Mouse (Mus musculus) layer of hippocampus, adult 18-20 months (tissue): Measurements from ENCODE around the gene Krt1. TPM values are rescaled to one million over a fixed set of nuclear protein-coding genes. Genes with fewer than 3 reads are reported as not detected.

ENCODE experiments used
- DNase-seq, 2 experiments: peaks; one replicate each; pipeline ENCODE4 v3.0.0; 2022; ENCODE audit warnings: low spot score in 2 of 2
- long read RNA-seq: library from polyadenylated mRNA; stranded (forward); transcript quantifications from one replicate; pipeline ENCODE4 v2.0.0, GENCODE M21; 2021
- total RNA-seq, 2 experiments: library from RNA; stranded (reverse); gene quantifications; 2 replicates each; pipeline ENCODE4 v1.2.3; 2021

Krt1 gene
- 1 to 10 TPM; 2.7 to 4.0 TPM for total RNA-seq
- long read RNA-seq, partial matches to known transcripts: 2 of 5 reads
- long read RNA-seq, other reads (novel, unspliced or antisense): 0 of 5 reads

- no peak for DNase-seq
Observed at GRCm38 (mm10) chr15:101850694-101851093, at the start of gene Krt1. Gene Krt1 (minus strand): TSS chr15:101850794.

GRCm38 (mm10) chr15:101895216-101895615, 44.6 kb upstream of the Krt1 start:
- DNase-seq: no peak

- no peak for DNase-seq
Observed at GRCm38 (mm10) chr15:101892820-101893219, 42.2 kb upstream of the Krt1 start, which contains the start of gene Krt76. Gene Krt76 (minus strand): TSS chr15:101892920.

DNA sequence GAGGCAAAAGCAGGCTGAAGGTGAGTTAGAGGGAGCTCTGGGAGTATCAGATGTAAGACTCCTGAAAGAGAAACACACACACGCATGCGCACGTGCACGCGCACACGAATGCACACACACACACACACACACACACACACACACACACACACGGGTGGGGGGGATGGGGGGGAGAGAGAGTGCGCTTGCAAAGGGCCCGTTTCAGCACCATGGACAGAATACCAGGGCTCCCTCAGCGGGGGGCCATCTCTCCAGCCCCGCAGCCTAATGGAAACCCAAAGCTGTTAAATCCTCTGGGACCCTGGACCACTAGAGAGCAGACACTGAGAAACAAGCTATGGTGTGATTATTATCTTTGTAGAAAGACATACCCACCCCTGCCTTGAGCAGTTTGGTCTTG, 29.2 kb upstream of the Krt1 start:
- DNase-seq: no peak

DNA sequence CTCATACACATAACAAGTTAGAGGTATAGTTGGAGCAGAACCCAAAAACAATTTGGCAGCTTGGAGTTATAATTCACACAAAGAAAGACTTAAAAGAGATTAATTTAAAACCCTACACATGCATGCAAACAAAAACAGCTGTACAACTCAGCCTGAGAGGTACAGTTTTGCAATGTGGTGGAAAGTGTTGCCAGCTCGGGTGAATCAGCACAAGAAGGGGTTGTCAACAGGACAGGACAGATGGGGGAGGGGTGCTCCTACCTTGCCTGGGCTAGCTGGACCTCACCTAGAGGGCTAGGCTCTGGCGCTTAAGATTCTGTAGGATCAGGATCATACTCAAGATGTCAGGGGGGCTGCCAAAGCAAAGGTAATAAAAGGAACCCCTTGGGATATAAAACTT, 27.4 kb upstream of the Krt1 start:
- no peak for DNase-seq

DNA sequence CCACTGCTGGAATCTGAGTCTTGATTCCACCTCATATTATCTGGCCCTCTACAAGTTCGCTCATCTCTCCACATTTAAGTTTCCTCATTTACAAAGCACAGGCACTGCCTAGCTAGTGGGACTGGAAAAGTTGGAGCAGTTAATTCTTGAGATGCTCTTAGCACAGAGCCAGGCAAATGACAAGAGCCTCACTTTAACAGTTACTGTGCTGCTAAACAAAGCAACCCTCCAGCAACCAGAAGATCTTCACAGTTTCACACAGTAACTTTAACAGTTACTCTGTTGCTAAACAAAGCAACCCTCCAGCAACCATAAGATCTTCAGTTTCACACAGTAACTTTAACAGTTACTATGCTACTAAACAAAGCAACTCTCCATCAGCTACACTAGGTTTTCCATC, 23.8 kb upstream of the Krt1 start:
- DNase-seq: no peak

DNA sequence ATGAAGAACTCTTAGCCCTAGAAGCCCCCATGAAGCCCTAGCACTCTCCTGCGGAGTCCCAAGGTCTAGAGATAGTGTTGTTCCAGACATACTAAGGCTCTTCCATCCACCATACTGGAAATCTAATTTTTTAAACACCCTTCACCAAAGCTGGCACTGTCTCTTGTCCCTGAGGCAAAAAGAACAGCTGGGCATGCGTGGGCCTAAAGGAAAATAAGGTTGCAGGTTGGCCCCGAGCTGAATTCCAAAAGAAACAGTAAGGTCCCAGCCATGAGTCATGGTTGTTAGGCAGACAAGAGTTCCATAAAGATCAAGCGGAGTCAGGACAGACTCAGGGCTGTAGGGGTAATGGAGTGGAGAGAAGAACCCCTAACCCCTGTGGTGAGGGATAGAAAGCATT, 22.6 kb upstream of the Krt1 start:
- no peak for DNase-seq

- peak; percentile 69 to 82 for DNase-seq
Observed at GRCm38 (mm10) chr15:101869431-101869830, 18.8 kb upstream of the Krt1 start, which contains the start of gene Krt77. Gene Krt77 (minus strand): TSS chr15:101869705.

DNA sequence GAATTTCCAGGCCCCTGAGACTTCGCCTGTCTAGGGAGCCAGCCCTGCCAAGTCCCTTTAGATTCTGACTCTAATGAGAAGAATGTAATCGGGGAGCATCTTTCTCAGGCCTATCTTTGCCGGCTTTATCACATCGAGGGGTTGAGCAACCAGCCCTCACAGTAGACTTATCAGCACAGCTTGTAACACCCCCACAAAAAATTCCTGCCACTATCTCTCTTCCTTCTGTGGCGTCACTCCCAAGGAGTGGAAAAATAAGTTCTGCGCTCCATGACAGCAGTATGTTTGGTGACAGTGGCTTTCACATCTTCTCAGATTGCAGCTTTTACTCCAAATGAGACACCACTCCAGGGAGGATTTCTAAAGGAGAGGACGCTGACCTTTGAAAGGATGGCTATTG, 16.2 kb upstream of the Krt1 start:
- peak; percentile 47 to 70 for DNase-seq

GRCm38 (mm10) chr15:101860421-101861130, 10.0 kb upstream of the Krt1 start:
- DNase-seq: no peak

DNA sequence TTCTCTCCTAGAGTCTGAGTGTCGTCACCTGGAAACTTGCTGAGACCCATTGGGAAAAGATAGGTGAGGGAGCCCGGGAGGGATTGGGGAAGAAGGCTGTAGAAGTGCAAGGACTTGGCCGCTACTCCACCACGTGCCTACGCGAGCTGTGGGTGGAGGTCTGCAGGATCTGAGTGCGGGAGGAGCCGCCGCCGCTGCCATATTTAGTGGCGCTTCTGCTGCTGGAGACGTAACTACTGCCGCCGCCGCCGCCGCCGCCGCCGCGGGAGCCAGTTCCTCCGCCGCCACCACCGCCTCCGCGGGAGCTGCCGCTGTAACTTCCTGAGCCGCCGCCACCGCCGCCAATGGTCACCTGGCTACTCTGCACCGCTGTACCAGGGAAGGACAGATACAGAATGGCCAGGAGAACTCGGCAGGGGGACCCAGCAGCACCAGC, 9.2 kb upstream of the Krt1 start:
- peak in 1 of 2 experiments; percentile 54 for DNase-seq

- DNase-seq: no peak
Observed at GRCm38 (mm10) chr15:101858673-101859425, 8.3 kb upstream of the Krt1 start.

DNA sequence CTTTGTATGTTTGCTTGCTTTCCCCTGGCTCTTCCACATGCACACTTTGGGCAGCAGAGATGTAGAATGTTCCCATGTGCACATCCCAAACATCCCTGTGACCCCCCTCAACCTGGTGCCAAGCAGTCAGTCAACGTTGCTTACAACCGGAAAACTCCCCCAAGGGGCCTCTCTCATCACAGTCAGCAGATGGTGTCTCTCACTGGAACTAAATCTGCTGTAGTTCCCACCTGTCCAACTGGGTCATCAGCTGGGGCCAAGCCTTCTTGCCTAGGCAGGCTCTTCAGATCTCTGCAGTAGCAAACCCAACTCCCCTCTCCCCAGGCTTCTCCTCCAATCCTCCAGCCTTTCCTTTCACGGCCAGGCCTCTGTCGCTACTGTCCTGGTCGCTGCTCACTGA, 6.1 kb upstream of the Krt1 start:
- no peak for DNase-seq

- no peak for DNase-seq
Observed at GRCm38 (mm10) chr15:101855732-101856131, 5.1 kb upstream of the Krt1 start.

DNA sequence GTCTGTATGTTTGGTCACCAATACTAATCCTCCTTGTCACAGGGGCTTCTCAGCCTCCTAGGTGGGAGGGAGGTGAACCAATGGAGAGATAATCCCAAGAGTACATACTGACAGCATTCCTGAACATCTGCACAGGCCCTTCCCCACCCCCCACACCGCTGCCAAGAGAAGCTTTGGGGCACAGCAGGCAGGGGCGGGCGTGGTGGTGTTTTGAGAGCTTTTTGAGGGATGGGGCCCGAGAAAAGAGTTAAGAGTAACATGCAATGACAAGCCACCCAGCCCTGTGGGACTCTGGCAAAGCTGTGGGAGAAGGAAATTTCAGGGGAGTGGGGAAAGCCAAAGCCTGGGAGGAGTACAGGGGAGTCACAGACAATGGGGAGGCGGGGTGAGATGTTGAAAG, 3.7 kb upstream of the Krt1 start:
- DNase-seq: no peak

- no peak for DNase-seq
Observed at GRCm38 (mm10) chr15:101852571-101852970, 2.0 kb upstream of the Krt1 start.

DNA sequence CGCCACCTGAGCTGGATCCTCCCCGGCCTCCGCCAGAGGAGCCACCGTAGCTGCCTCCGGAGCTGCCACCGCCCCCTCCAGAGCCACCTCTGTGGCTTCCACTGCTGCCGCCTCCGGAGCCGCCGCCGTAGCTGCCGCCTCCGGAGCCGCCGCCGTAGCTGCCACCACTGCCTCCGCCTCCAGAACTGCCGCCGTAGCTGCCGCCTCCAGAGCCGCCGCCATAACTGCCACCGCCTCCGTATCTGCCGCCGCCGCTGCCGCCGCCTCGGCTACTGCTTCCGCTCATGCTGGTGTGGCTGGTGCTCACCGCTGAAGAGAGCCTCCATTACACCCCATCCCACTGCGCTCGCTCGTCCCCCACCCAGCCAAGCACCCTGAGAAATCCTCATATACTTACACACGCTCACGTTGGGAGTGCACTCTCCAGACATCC, 4.6 kb downstream of the Krt1 start:
- DNase-seq: peak in 1 of 2 experiments; percentile 62

- no peak for DNase-seq
Observed at GRCm38 (mm10) chr15:101843192-101843591, 7.4 kb downstream of the Krt1 start.

GRCm38 (mm10) chr15:101834784-101835328, 15.7 kb downstream of the Krt1 start:
- DNase-seq: no peak

DNA sequence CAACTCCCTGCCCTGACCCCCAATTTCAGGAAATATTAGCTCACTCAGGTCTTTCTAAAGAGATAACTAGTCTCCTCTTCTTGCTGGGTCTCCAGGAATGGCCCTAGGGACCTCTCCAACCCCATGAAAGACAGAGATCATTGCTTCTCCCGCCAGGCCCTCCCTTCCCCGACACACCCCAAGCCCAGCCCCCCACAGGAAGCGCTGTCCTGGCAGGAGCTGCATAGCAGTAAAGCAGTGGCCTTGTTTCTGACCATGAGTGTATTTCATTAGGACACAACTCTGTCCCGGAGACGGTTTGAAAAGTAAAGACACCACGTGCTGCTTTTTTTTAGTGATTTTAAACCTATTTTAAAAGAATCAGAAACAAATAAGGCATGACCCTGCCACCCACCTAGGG, 17.5 kb downstream of the Krt1 start:
- DNase-seq: no peak

GRCm38 (mm10) chr15:101829441-101829840, 21.2 kb downstream of the Krt1 start:
- DNase-seq: no peak

GRCm38 (mm10) chr15:101821786-101822185, 28.8 kb downstream of the Krt1 start:
- no peak for DNase-seq
